Mouse (Mus musculus): ENCODE data around the gene Arsg. TPM values are rescaled to one million over a fixed set of nuclear protein-coding genes. Genes with fewer than 3 reads are reported as not detected.

Gene Arsg
- polyA plus RNA-seq, 1 experiment, result not detected

DNA sequence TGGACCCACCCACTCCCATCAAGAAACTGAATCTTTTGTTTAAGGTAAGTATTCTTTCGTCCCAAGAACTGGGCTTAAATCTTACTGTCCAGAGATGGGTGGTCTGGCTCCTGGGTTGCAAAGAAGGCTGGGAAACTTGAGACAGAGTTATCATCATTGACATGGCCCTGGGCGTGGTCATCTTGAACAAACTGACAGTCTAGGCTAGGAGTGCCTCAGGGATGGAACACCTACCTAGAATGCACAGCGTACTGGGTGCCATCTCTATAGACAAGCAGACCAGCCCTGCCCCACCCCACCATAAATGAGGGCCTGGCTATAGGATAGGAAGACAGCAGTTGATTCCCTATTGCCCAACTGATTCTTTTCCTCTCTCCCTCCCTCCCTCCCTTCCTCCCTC is 44.6 kb downstream of the Arsg start:
- H3K4me3 ChIP-seq (ENCODE audit: insufficient read depth, low read depth, low read length), result no peak overlapping the region
- H3K4me1 ChIP-seq (ENCODE audit: control insufficient read depth, insufficient read depth, low read length), result peaks cover 2% of the 10 kb centered on the region; the same call in 1 of the 2 replicates
- WGBS, result 82% methylated on average over 3 of the region's 3 CpGs
- TF ChIP-seq CTCF (IDR thresholded peaks at IDR 0.05; ENCODE audit: insufficient read depth, low read depth, low read length) (no peak), POLR2A (IDR thresholded peaks at IDR 0.05; ENCODE audit: insufficient read depth, low read depth, low read length) (no peak)
- H3K27ac ChIP-seq (ENCODE audit: insufficient read depth, low read depth, low read length), result no peak overlapping the region

DNA sequence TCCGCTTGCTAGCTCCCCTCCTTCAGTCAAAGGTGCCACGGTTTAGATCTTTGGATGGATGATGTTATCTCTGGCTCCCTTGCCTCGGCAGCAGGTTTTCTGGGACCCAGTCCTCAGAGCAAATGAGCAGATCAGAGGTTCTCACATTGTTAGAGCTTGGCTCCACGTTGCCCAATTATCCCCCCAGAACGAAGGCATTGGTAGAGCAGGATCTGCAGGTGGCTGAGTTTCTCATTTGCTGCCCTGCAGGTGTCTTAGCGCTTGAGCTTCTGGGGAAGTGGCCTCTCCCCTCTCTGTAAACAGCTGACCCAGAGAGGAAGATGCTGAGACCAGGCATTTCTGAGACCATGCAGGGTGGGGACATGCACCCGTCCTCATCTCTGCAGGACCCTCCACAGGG is 47.8 kb downstream of the Arsg start:
- Histone ChIP-seq H3K27ac (ENCODE audit: insufficient read depth, low read depth, low read length) (no peak overlapping the region), H3K4me3 (ENCODE audit: insufficient read depth, low read depth, low read length) (no peak overlapping the region), H3K4me1 (ENCODE audit: control insufficient read depth, insufficient read depth, low read length) (peaks cover 2% of the 10 kb centered on the region; the same call in 1 of the 2 replicates)
- TF ChIP-seq POLR2A (IDR thresholded peaks at IDR 0.05; ENCODE audit: insufficient read depth, low read depth, low read length) (no peak), CTCF (IDR thresholded peaks at IDR 0.05; ENCODE audit: insufficient read depth, low read depth, low read length) (no peak)
- 65% methylated on average over 7 of the region's 7 CpGs for WGBS

DNA sequence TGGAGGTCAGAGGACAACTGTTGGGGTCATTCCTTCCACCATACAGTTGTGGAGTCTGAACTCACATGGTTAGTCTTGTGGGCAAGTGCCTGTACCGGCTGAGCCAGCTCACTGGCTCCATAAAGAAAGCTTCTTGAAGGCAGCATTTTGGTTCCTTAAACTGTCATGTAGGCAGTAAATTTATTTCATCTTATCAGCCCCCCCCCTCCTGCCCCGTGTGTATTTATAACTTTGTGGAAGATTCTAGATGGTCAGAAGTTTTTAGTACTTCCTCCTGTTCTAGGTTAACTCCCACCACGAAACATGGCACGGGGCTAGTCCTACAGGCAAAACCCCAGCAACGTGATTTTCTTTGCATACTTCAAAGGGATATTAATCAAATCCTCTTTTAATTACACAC is 51.7 kb downstream of the Arsg start:
- no peak overlapping the region for H3K4me3 ChIP-seq (ENCODE audit: insufficient read depth, low read depth, low read length)
- TF ChIP-seq CTCF (IDR thresholded peaks at IDR 0.05; ENCODE audit: insufficient read depth, low read depth, low read length), result no peak
- TF ChIP-seq POLR2A (IDR thresholded peaks at IDR 0.05; ENCODE audit: insufficient read depth, low read depth, low read length), result no peak
- no peaks in the 10 kb centered on the region for H3K4me1 ChIP-seq (ENCODE audit: control insufficient read depth, insufficient read depth, low read length)
- H3K27ac ChIP-seq (ENCODE audit: insufficient read depth, low read depth, low read length), result no peak overlapping the region
- 86% methylated on average over 5 of the region's 5 CpGs for WGBS

DNA sequence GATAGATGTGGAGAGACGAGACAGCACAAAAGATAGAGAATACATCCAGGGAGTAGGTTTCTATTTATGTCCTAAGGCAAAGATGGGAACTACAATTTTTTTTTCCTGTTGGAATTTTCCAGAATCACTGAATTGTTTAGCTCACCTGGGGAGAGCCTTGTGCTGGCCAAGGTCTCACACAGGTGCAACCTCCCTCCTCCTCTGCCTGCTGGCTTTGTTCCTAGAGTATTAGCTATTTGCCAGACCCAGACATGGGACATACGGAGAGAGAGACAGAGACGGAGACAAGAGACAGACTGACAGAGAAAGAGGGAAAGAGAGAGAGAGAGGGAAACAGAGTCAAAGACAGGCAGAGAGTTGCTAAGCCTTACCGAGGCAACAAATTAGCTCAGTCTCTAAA is 52.4 kb downstream of the Arsg start:
- H3K4me3 ChIP-seq (ENCODE audit: insufficient read depth, low read depth, low read length), result no peak overlapping the region
- TF ChIP-seq CTCF (IDR thresholded peaks at IDR 0.05; ENCODE audit: insufficient read depth, low read depth, low read length) (no peak), POLR2A (IDR thresholded peaks at IDR 0.05; ENCODE audit: insufficient read depth, low read depth, low read length) (no peak)
- H3K27ac ChIP-seq (ENCODE audit: insufficient read depth, low read depth, low read length), result no peak overlapping the region
- WGBS, result 86% methylated on average over 4 of the region's 4 CpGs
- H3K4me1 ChIP-seq (ENCODE audit: control insufficient read depth, insufficient read depth, low read length), result no peaks in the 10 kb centered on the region

DNA sequence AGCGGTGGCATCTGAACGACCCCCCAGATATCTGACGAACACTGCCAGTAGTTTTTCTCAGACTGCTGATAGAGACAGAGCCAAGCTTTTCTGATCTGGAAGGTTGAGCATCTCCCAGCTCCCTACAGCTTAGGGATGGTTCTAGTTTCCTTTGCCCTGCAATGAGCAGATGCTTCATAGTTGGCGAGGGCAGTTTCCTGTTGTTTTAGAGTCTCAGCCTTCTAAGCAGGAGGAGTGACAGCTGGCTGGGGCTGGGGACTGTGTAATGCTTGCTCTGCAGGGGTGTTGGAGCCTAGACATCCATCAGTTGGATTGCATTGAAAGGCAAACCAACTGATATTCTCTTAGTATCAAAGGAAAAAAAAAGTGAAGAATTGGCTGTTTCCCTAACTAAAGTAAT is 56.9 kb downstream of the Arsg start:
- H3K27ac ChIP-seq (ENCODE audit: insufficient read depth, low read depth, low read length), result no peak overlapping the region
- WGBS, result 82% methylated on average over 4 of the region's 4 CpGs
- H3K4me1 ChIP-seq (ENCODE audit: control insufficient read depth, insufficient read depth, low read length), result no peaks in the 10 kb centered on the region
- no peak for TF ChIP-seq CTCF (IDR thresholded peaks at IDR 0.05; ENCODE audit: insufficient read depth, low read depth, low read length)
- TF ChIP-seq POLR2A (IDR thresholded peaks at IDR 0.05; ENCODE audit: insufficient read depth, low read depth, low read length), result no peak
- H3K4me3 ChIP-seq (ENCODE audit: insufficient read depth, low read depth, low read length), result no peak overlapping the region

DNA sequence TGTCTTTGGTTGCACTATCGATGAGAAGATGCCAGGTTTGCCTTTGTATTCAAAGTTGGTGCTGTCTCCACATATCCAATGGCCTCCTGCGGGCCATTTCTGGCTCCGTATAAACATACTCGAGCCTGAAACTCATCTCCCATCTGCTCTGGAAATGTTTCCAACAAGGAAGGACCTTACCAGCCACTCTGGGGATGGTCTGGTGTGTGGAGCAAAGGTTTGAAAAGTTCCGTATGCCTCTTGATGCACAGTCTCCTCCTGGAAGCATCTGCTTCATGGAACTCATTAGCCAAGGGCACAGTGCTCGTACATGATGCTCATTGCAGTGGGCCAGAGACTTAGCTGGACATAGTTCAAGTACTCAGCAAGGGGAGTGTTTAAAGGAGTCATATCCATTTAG is 62.8 kb downstream of the Arsg start:
- H3K4me3 ChIP-seq (ENCODE audit: insufficient read depth, low read depth, low read length), result no peak overlapping the region
- TF ChIP-seq POLR2A (IDR thresholded peaks at IDR 0.05; ENCODE audit: insufficient read depth, low read depth, low read length) (no peak), CTCF (IDR thresholded peaks at IDR 0.05; ENCODE audit: insufficient read depth, low read depth, low read length) (no peak)
- 92% methylated on average over 6 of the region's 6 CpGs for WGBS
- no peak overlapping the region for H3K27ac ChIP-seq (ENCODE audit: insufficient read depth, low read depth, low read length)
- no peaks in the 10 kb centered on the region for H3K4me1 ChIP-seq (ENCODE audit: control insufficient read depth, insufficient read depth, low read length)

DNA sequence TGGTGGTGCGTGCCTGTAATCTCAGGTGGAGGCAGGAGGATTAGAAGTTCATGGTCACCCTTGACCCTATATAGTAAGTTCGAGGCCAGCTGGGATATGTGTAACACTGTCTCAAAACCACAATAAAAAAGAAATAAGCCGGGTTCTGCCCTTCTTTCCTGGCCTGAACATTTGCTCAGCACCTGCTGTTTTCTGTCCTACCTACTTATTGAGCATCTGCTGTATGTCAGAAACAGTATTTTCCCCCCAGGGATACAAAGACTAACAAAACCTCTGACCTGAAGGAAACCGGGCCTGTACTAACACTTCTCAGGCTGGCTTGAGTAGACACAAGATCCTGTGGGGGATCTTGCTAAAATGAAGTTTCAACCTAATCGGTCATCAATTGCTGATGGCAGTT is 63.8 kb downstream of the Arsg start:
- no peak for TF ChIP-seq CTCF (IDR thresholded peaks at IDR 0.05; ENCODE audit: insufficient read depth, low read depth, low read length)
- no peak for TF ChIP-seq POLR2A (IDR thresholded peaks at IDR 0.05; ENCODE audit: insufficient read depth, low read depth, low read length)
- WGBS, result 89% methylated on average over 5 of the region's 5 CpGs
- Histone ChIP-seq H3K27ac (ENCODE audit: insufficient read depth, low read depth, low read length) (no peak overlapping the region), H3K4me3 (ENCODE audit: insufficient read depth, low read depth, low read length) (no peak overlapping the region), H3K4me1 (ENCODE audit: control insufficient read depth, insufficient read depth, low read length) (no peaks in the 10 kb centered on the region)

DNA sequence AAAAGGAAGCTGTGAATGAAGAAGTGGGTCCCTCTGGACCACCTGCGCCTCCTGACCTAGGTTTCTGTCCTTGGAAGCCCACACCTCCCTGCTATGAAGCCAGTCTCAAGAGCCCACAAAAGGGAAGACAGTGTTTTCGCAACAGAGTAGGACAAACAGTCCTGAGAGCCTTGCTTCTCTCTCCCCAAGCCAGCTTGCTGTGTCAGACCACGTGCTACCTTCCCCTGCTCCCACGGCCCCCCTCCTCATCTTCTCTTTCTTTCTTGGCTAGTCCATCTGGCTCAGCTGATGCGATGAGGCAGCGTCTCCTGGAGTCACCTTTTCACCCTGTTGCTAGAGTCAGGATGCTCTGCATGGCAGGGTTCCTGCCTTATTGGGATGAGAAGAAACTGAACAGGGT is 66.1 kb downstream of the Arsg start:
- TF ChIP-seq POLR2A (IDR thresholded peaks at IDR 0.05; ENCODE audit: insufficient read depth, low read depth, low read length) (no peak), CTCF (IDR thresholded peaks at IDR 0.05; ENCODE audit: insufficient read depth, low read depth, low read length) (no peak)
- H3K4me3 ChIP-seq (ENCODE audit: insufficient read depth, low read depth, low read length), result no peak overlapping the region
- WGBS, result 60% methylated on average over 6 of the region's 6 CpGs
- no peaks in the 10 kb centered on the region for H3K4me1 ChIP-seq (ENCODE audit: control insufficient read depth, insufficient read depth, low read length)
- H3K27ac ChIP-seq (ENCODE audit: insufficient read depth, low read depth, low read length), result no peak overlapping the region

DNA sequence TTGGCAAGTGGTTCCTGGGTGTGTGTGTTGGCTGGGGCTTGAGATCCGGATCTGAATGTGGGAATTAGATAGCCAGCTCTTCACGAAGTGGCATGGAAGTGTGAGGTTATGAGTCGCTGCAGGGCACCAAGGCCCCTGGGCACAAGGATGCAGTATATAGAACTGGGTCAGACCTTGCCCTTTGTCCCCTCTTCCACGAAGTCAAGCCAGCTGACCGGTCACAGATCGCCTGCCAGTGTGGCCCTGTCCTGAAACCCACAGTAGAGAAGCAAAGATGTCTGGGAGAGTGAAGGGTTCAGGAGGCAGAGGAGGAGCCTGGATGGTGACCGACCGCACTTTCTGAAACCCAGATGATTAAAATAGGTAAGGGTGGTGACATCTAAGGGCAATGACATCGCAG is 70.3 kb downstream of the Arsg start:
- Histone ChIP-seq H3K4me1 (ENCODE audit: control insufficient read depth, insufficient read depth, low read length) (peaks cover 5% of the 10 kb centered on the region), H3K27ac (ENCODE audit: insufficient read depth, low read depth, low read length) (no peak overlapping the region), H3K4me3 (ENCODE audit: insufficient read depth, low read depth, low read length) (no peak overlapping the region)
- WGBS, result 86% methylated on average over 9 of the region's 9 CpGs
- TF ChIP-seq POLR2A (IDR thresholded peaks at IDR 0.05; ENCODE audit: insufficient read depth, low read depth, low read length), result no peak
- no peak for TF ChIP-seq CTCF (IDR thresholded peaks at IDR 0.05; ENCODE audit: insufficient read depth, low read depth, low read length)

DNA sequence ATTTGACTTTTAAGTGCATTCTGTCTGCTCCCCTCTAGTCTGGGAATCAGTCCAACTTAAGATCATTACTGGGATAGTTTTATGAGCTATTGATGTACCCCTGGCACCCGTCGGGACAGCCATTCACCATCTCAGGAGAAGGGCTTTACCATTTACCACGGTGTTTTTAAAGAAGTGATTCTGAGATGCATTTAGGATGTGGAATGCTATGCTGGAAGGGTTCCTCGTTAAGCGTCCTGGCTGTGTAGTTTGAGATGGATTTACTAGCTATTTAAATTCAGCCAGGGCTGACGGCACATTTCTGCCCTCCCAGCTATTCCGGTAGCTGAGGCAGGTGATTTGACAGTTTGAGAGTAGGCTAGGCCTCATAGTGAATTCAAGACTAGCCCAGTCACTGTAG is 71.3 kb downstream of the Arsg start:
- Histone ChIP-seq H3K4me3 (ENCODE audit: insufficient read depth, low read depth, low read length) (no peak overlapping the region), H3K27ac (ENCODE audit: insufficient read depth, low read depth, low read length) (no peak overlapping the region), H3K4me1 (ENCODE audit: control insufficient read depth, insufficient read depth, low read length) (peaks cover 5% of the 10 kb centered on the region)
- 62% methylated on average over 7 of the region's 7 CpGs for WGBS
- no peak for TF ChIP-seq POLR2A (IDR thresholded peaks at IDR 0.05; ENCODE audit: insufficient read depth, low read depth, low read length)
- no peak for TF ChIP-seq CTCF (IDR thresholded peaks at IDR 0.05; ENCODE audit: insufficient read depth, low read depth, low read length)
